Mouse (Mus musculus): Measurements from ENCODE around the gene 1700057G04Rik.

The 1700057G04Rik gene

GRCm38 (mm10) chr9:92309077-92309476 is at the start of gene 1700057G04Rik:
1700057G04Rik (plus strand) TSS chr9:92309377.
- DNase-seq (ENCODE audit: low read depth, low spot score) = no peak

GRCm38 (mm10) chr9:92260481-92261159 is 48.6 kb upstream of the 1700057G04Rik start:
- DNase-seq (ENCODE audit: low read depth, low spot score) = no peak

GRCm38 (mm10) chr9:92265719-92266118 is 43.5 kb upstream of the 1700057G04Rik start:
- DNase-seq (ENCODE audit: low read depth, low spot score) = no peak

GRCm38 (mm10) chr9:92266558-92267171 is 42.5 kb upstream of the 1700057G04Rik start:
- DNase-seq (ENCODE audit: low read depth, low spot score) = no peak

GRCm38 (mm10) chr9:92267732-92268131 is 41.4 kb upstream of the 1700057G04Rik start:
- DNase-seq (ENCODE audit: low read depth, low spot score) = no peak

GRCm38 (mm10) chr9:92269829-92270404 is 39.3 kb upstream of the 1700057G04Rik start:
- no peak for DNase-seq (ENCODE audit: low read depth, low spot score)

GRCm38 (mm10) chr9:92270927-92271326 is 38.2 kb upstream of the 1700057G04Rik start:
- no peak for DNase-seq (ENCODE audit: low read depth, low spot score)

- no peak for DNase-seq (ENCODE audit: low read depth, low spot score)
These were observed 36.5 kb upstream of the 1700057G04Rik start for GRCm38 (mm10) chr9:92272650-92273049.

GRCm38 (mm10) chr9:92273271-92273670 is 35.9 kb upstream of the 1700057G04Rik start:
- no peak for DNase-seq (ENCODE audit: low read depth, low spot score)

- no peak for DNase-seq (ENCODE audit: low read depth, low spot score)
These were observed 35.0 kb upstream of the 1700057G04Rik start for GRCm38 (mm10) chr9:92273956-92274762.

- no peak for DNase-seq (ENCODE audit: low read depth, low spot score)
These were observed 33.5 kb upstream of the 1700057G04Rik start, which contains the start of gene Plscr2 for GRCm38 (mm10) chr9:92275486-92276207. Plscr2 (plus strand) TSS chr9:92275602.

GRCm38 (mm10) chr9:92276360-92276759 is 32.8 kb upstream of the 1700057G04Rik start:
- no peak for DNase-seq (ENCODE audit: low read depth, low spot score)

- DNase-seq (ENCODE audit: low read depth, low spot score) = no peak
These were observed 29.1 kb upstream of the 1700057G04Rik start for GRCm38 (mm10) chr9:92280048-92280447.

- no peak for DNase-seq (ENCODE audit: low read depth, low spot score)
These were observed 26.5 kb upstream of the 1700057G04Rik start for GRCm38 (mm10) chr9:92282563-92283171.

- no peak for DNase-seq (ENCODE audit: low read depth, low spot score)
These were observed 19.5 kb upstream of the 1700057G04Rik start for GRCm38 (mm10) chr9:92289675-92290074.

- no peak for DNase-seq (ENCODE audit: low read depth, low spot score)
These were observed 17.0 kb upstream of the 1700057G04Rik start for GRCm38 (mm10) chr9:92292169-92292568.

GRCm38 (mm10) chr9:92292922-92293321 is 16.3 kb upstream of the 1700057G04Rik start:
- no peak for DNase-seq (ENCODE audit: low read depth, low spot score)

- DNase-seq (ENCODE audit: low read depth, low spot score) = no peak
These were observed 15.3 kb upstream of the 1700057G04Rik start for GRCm38 (mm10) chr9:92293560-92294548.

GRCm38 (mm10) chr9:92298288-92298687 is 10.9 kb upstream of the 1700057G04Rik start:
- no peak for DNase-seq (ENCODE audit: low read depth, low spot score)

GRCm38 (mm10) chr9:92301213-92301612 is 8.0 kb upstream of the 1700057G04Rik start:
- DNase-seq (ENCODE audit: low read depth, low spot score) = no peak

Measured in c-Kit-negative CD71-positive TER-119-positive erythroid progenitor cells, embryonic 14.5 days (primary cell).